Mouse (Mus musculus): ENCODE measurements at regions not wholly inside any gene's neighbourhood (a gene's known extent, or its start where the extent isn't known, plus 50 kb on each side); places are given as distances from the start of the nearest gene placed in this dataset.
A peak's percentile ranks its signal among the peaks of the same experiment; 100 is the strongest.

- no peaks in the 10 kb centered on the region for H3K27me3 ChIP-seq (ENCODE audit: insufficient read depth, low read length)
- ATAC-seq (no peak), DNase-seq (no peak)
- TF ChIP-seq EP300 (IDR thresholded peaks at IDR 0.05; ENCODE audit: low read depth): no peak
- no peak for TF ChIP-seq CTCF (IDR thresholded peaks at IDR 0.05; ENCODE audit: low read depth)
- no peaks in the 10 kb centered on the region for H3K36me3 ChIP-seq (replicated peaks; ENCODE audit: insufficient read depth, low read length)
- no peak overlapping the region for H3K4me3 ChIP-seq (ENCODE audit: low read depth, low read length)
- no peak overlapping the region for H3K9ac ChIP-seq (replicated peaks)
- no peaks in the 10 kb centered on the region for H3K4me1 ChIP-seq (ENCODE audit: insufficient read depth)
- H3K9me3 ChIP-seq (ENCODE audit: low read length): no peaks in the 10 kb centered on the region
- H3K4me2 ChIP-seq (ENCODE audit: low read depth, low read length): no peak overlapping the region
- H3K27ac ChIP-seq (ENCODE audit: low read depth): no peak overlapping the region
Observed at GRCm38 (mm10) chr17:10026770-10027169, 292.9 kb downstream of the Qk start.

- WGBS (ENCODE audit: insufficient replicate concordance): 71% methylated on average over 5 of the region's 5 CpGs
- H3K36me3 ChIP-seq (replicated peaks; ENCODE audit: insufficient read depth, low read length): no peaks in the 10 kb centered on the region
- H3K27me3 ChIP-seq (ENCODE audit: insufficient read depth, low read length): no peaks in the 10 kb centered on the region
- H3K4me1 ChIP-seq (ENCODE audit: insufficient read depth): no peaks in the 10 kb centered on the region
- no peak for DNase-seq
- H3K27ac ChIP-seq (ENCODE audit: low read depth): no peak overlapping the region
- no peak for TF ChIP-seq EP300 (IDR thresholded peaks at IDR 0.05; ENCODE audit: low read depth)
- no peak for TF ChIP-seq CTCF (IDR thresholded peaks at IDR 0.05; ENCODE audit: low read depth)
- H3K9ac ChIP-seq (replicated peaks): no peak overlapping the region
- no peaks in the 10 kb centered on the region for H3K9me3 ChIP-seq (ENCODE audit: low read length)
- ATAC-seq: no peak
- H3K4me2 ChIP-seq (ENCODE audit: low read depth, low read length): no peak overlapping the region
- no peak overlapping the region for H3K4me3 ChIP-seq (ENCODE audit: low read depth, low read length)
Observed at GRCm38 (mm10) chr17:10025212-10025611, 294.4 kb downstream of the Qk start.

- no peak for ATAC-seq
- TF ChIP-seq CTCF (IDR thresholded peaks at IDR 0.05; ENCODE audit: low read depth): no peak
- TF ChIP-seq EP300 (IDR thresholded peaks at IDR 0.05; ENCODE audit: low read depth): no peak
- Histone ChIP-seq H3K27ac (ENCODE audit: low read depth) (no peak overlapping the region), H3K9ac (replicated peaks) (no peak overlapping the region), H3K36me3 (replicated peaks; ENCODE audit: insufficient read depth, low read length) (no peaks in the 10 kb centered on the region), H3K4me3 (ENCODE audit: low read depth, low read length) (no peak overlapping the region), H3K27me3 (ENCODE audit: insufficient read depth, low read length) (no peaks in the 10 kb centered on the region), H3K4me2 (ENCODE audit: low read depth, low read length) (no peak overlapping the region), H3K9me3 (ENCODE audit: low read length) (no peaks in the 10 kb centered on the region), H3K4me1 (ENCODE audit: insufficient read depth) (no peaks in the 10 kb centered on the region)
- no peak for DNase-seq
Observed at GRCm38 (mm10) chr17:10024323-10024722, 295.3 kb downstream of the Qk start.

- Histone ChIP-seq H3K4me3 (ENCODE audit: low read depth, low read length) (no peak overlapping the region), H3K27me3 (ENCODE audit: insufficient read depth, low read length) (no peaks in the 10 kb centered on the region), H3K9ac (replicated peaks) (no peak overlapping the region), H3K27ac (ENCODE audit: low read depth) (no peak overlapping the region), H3K9me3 (ENCODE audit: low read length) (no peaks in the 10 kb centered on the region), H3K4me1 (ENCODE audit: insufficient read depth) (no peaks in the 10 kb centered on the region), H3K4me2 (ENCODE audit: low read depth, low read length) (no peak overlapping the region), H3K36me3 (replicated peaks; ENCODE audit: insufficient read depth, low read length) (no peaks in the 10 kb centered on the region)
- ATAC-seq (no peak), DNase-seq (no peak)
- no peak for TF ChIP-seq CTCF (IDR thresholded peaks at IDR 0.05; ENCODE audit: low read depth)
- no peak for TF ChIP-seq EP300 (IDR thresholded peaks at IDR 0.05; ENCODE audit: low read depth)
- 84% methylated on average over 3 of the region's 3 CpGs for WGBS (ENCODE audit: insufficient replicate concordance)
Observed at GRCm38 (mm10) chr17:10012161-10012560, 307.5 kb downstream of the Qk start.

GRCm38 (mm10) chr17:10011728-10012127, 307.9 kb downstream of the Qk start:
- 81% methylated on average over 8 of the region's 8 CpGs for WGBS (ENCODE audit: insufficient replicate concordance)
- Histone ChIP-seq H3K4me1 (ENCODE audit: insufficient read depth) (no peaks in the 10 kb centered on the region), H3K9ac (replicated peaks) (no peak overlapping the region), H3K4me3 (ENCODE audit: low read depth, low read length) (no peak overlapping the region), H3K9me3 (ENCODE audit: low read length) (no peaks in the 10 kb centered on the region), H3K27ac (ENCODE audit: low read depth) (no peak overlapping the region), H3K4me2 (ENCODE audit: low read depth, low read length) (no peak overlapping the region), H3K36me3 (replicated peaks; ENCODE audit: insufficient read depth, low read length) (no peaks in the 10 kb centered on the region), H3K27me3 (ENCODE audit: insufficient read depth, low read length) (no peaks in the 10 kb centered on the region)
- DNase-seq (no peak), ATAC-seq (no peak)
- no peak for TF ChIP-seq EP300 (IDR thresholded peaks at IDR 0.05; ENCODE audit: low read depth)
- TF ChIP-seq CTCF (IDR thresholded peaks at IDR 0.05; ENCODE audit: low read depth): no peak

- ATAC-seq (peak; percentile 31; the same call in 1 of the 2 replicates), DNase-seq (no peak)
- Histone ChIP-seq H3K4me3 (ENCODE audit: low read depth, low read length) (no peak overlapping the region), H3K4me1 (ENCODE audit: insufficient read depth) (no peaks in the 10 kb centered on the region), H3K9ac (replicated peaks) (no peak overlapping the region), H3K27me3 (ENCODE audit: insufficient read depth, low read length) (no peaks in the 10 kb centered on the region), H3K27ac (ENCODE audit: low read depth) (no peak overlapping the region), H3K9me3 (ENCODE audit: low read length) (no peaks in the 10 kb centered on the region), H3K36me3 (replicated peaks; ENCODE audit: insufficient read depth, low read length) (no peaks in the 10 kb centered on the region), H3K4me2 (ENCODE audit: low read depth, low read length) (no peak overlapping the region)
- WGBS (ENCODE audit: insufficient replicate concordance): 65% methylated on average over 7 of the region's 7 CpGs
- TF ChIP-seq CTCF (IDR thresholded peaks at IDR 0.05; ENCODE audit: low read depth): no peak
- 0 out of 2 replicates have a peak, but pooled peaks have one; percentile 8 for TF ChIP-seq EP300 (IDR thresholded peaks at IDR 0.05; ENCODE audit: low read depth)
Observed at GRCm38 (mm10) chr17:10001071-10001591, 318.5 kb downstream of the Qk start.

GRCm38 (mm10) chr17:9995321-9995720, 324.3 kb downstream of the Qk start:
- Histone ChIP-seq H3K9ac (replicated peaks) (no peak overlapping the region), H3K27ac (ENCODE audit: low read depth) (no peak overlapping the region), H3K27me3 (ENCODE audit: insufficient read depth, low read length) (no peaks in the 10 kb centered on the region), H3K4me3 (ENCODE audit: low read depth, low read length) (no peak overlapping the region), H3K9me3 (ENCODE audit: low read length) (no peaks in the 10 kb centered on the region), H3K4me1 (ENCODE audit: insufficient read depth) (no peaks in the 10 kb centered on the region), H3K4me2 (ENCODE audit: low read depth, low read length) (no peak overlapping the region), H3K36me3 (replicated peaks; ENCODE audit: insufficient read depth, low read length) (no peaks in the 10 kb centered on the region)
- WGBS (ENCODE audit: insufficient replicate concordance): 64% methylated on average over 5 of the region's 5 CpGs
- DNase-seq: no peak
- ATAC-seq: no peak
- no peak for TF ChIP-seq EP300 (IDR thresholded peaks at IDR 0.05; ENCODE audit: low read depth)
- no peak for TF ChIP-seq CTCF (IDR thresholded peaks at IDR 0.05; ENCODE audit: low read depth)
